Comparison of ENCODE assay signal across 25 mouse cellular contexts in genomic region chr8:12500291-12500690, GRCm38 (mm10).
DNase-seq lines count a peak whose midpoint lies in the region; ATAC-seq lines count a peak whose summit lies in the region.
"Had no signal": no experiment of that assay in that cellular context is flagged by ENCODE, and none has a peak within 500 bp of the region (broad histone marks: within the 10 kb centered on the region; RNA-seq: fewer than 3 reads in every experiment).

No protein-coding gene starts in this region.

- H3K27ac ChIP-seq in forebrain, embryonic 10.5 days: peak overlapping the region; percentile 94
- no peak overlapping the region for H3K27ac ChIP-seq in forebrain, embryonic 16.5 days (ENCODE audit: low read length)
- H3K27ac ChIP-seq in hindbrain, embryonic 10.5 days: peak overlapping the region; percentile 36; the same call in 1 of the 2 replicates
- no peak overlapping the region for H3K27ac ChIP-seq in hindbrain, embryonic 14.5 days
- H3K27ac ChIP-seq in midbrain, embryonic 11.5 days (ENCODE audit: low read depth, low read length): no peak overlapping the region
- no peak overlapping the region for H3K27ac ChIP-seq in midbrain, embryonic 13.5 days
- no peak overlapping the region for H3K27ac ChIP-seq in heart, embryonic 10.5 days
- H3K27ac ChIP-seq: embryonic facial prominence, embryonic 13.5 days; heart, embryonic 13.5 days; hindbrain, embryonic 12.5 days; intestine, embryonic 15.5 days had no signal

- DNase-seq in forebrain, embryonic 10.5 days (ENCODE audit: extremely low spot score, low spot score): no peak
- DNase-seq in hindbrain, embryonic 10.5 days (ENCODE audit: low spot score): no peak
- no peak for DNase-seq in hindbrain, embryonic 14.5 days (ENCODE audit: low spot score)
- no peak for DNase-seq in midbrain, embryonic 11.5 days (ENCODE audit: low spot score, missing footprints)
- peak; percentile 48 for DNase-seq in adipocyte (ENCODE audit: low spot score)
- DNase-seq in heart, embryonic 10.5 days (ENCODE audit: low spot score): no peak
- DNase-seq: adrenal gland, adult 2 months; adrenal gland, postnatal 14 days; cerebellum, adult 11-12 months; cerebellum, adult 8-10 months; gastrocnemius, postnatal 25 days; heart, adult 18-20 months; heart, postnatal 14 days; heart, postnatal 4 days had no signal

- H3K9ac ChIP-seq in forebrain, embryonic 16.5 days (replicated peaks; ENCODE audit: low read depth, low read length): no peak overlapping the region
- no peak overlapping the region for H3K9ac ChIP-seq in hindbrain, embryonic 14.5 days
- peak overlapping the region; percentile 16; the same call in 1 of the 2 replicates for H3K9ac ChIP-seq in midbrain, embryonic 11.5 days (ENCODE audit: low read length)
- no peak overlapping the region for H3K9ac ChIP-seq in midbrain, embryonic 13.5 days (replicated peaks)
- H3K9ac ChIP-seq: embryonic facial prominence, embryonic 13.5 days; heart, embryonic 13.5 days; hindbrain, embryonic 12.5 days; intestine, embryonic 15.5 days had no signal

- H3K4me2 ChIP-seq in forebrain, embryonic 16.5 days (ENCODE audit: low read length): no peak overlapping the region
- H3K4me2 ChIP-seq in hindbrain, embryonic 14.5 days (replicated peaks): no peak overlapping the region
- H3K4me2 ChIP-seq in midbrain, embryonic 11.5 days: no peak overlapping the region
- H3K4me2 ChIP-seq in midbrain, embryonic 13.5 days (replicated peaks): no peak overlapping the region
- H3K4me2 ChIP-seq: embryonic facial prominence, embryonic 13.5 days; heart, embryonic 13.5 days; hindbrain, embryonic 12.5 days; intestine, embryonic 15.5 days had no signal

- H3K4me3 ChIP-seq in forebrain, embryonic 10.5 days: no peak overlapping the region
- no peak overlapping the region for H3K4me3 ChIP-seq in forebrain, embryonic 16.5 days (replicated peaks; ENCODE audit: low read length)
- no peak overlapping the region for H3K4me3 ChIP-seq in hindbrain, embryonic 10.5 days
- H3K4me3 ChIP-seq in hindbrain, embryonic 14.5 days (replicated peaks; ENCODE audit: low read length): no peak overlapping the region
- H3K4me3 ChIP-seq in midbrain, embryonic 11.5 days (ENCODE audit: low read depth, low read length): no peak overlapping the region
- H3K4me3 ChIP-seq in midbrain, embryonic 13.5 days (replicated peaks): no peak overlapping the region
- H3K4me3 ChIP-seq in heart, embryonic 10.5 days: no peak overlapping the region
- H3K4me3 ChIP-seq: embryonic facial prominence, embryonic 10.5 days; embryonic facial prominence, embryonic 13.5 days; erythroblast, embryonic 14.5 days; heart, embryonic 13.5 days; hindbrain, embryonic 12.5 days; intestine, embryonic 15.5 days had no signal

- ATAC-seq in forebrain, embryonic 16.5 days: no peak
- no peak for ATAC-seq in hindbrain, embryonic 14.5 days (ENCODE audit: low FRiP score)
- no peak for ATAC-seq in midbrain, embryonic 11.5 days (ENCODE audit: low FRiP score)
- ATAC-seq in midbrain, embryonic 13.5 days: no peak
- ATAC-seq: activated CD4-positive, CD25-positive, alpha-beta regulatory T cell, adult 4 months; CD4-positive, CD25-positive, alpha-beta regulatory T cell, adult 4 months; hindbrain, embryonic 16.5 days; intestine, embryonic 15.5 days had no signal

- H3K9me3 ChIP-seq in forebrain, embryonic 10.5 days: no peaks in the 10 kb centered on the region
- H3K9me3 ChIP-seq in forebrain, embryonic 16.5 days (ENCODE audit: control insufficient read depth, low read length): no peaks in the 10 kb centered on the region
- no peaks in the 10 kb centered on the region for H3K9me3 ChIP-seq in hindbrain, embryonic 10.5 days
- H3K9me3 ChIP-seq in hindbrain, embryonic 14.5 days (ENCODE audit: control insufficient read depth, low read length): no peaks in the 10 kb centered on the region
- H3K9me3 ChIP-seq in midbrain, embryonic 11.5 days (ENCODE audit: control insufficient read depth, low read length): no peaks in the 10 kb centered on the region
- no peaks in the 10 kb centered on the region for H3K9me3 ChIP-seq in midbrain, embryonic 13.5 days
- H3K9me3 ChIP-seq in heart, embryonic 10.5 days: no peaks in the 10 kb centered on the region
- H3K9me3 ChIP-seq: embryonic facial prominence, embryonic 10.5 days; embryonic facial prominence, embryonic 13.5 days; heart, embryonic 13.5 days; hindbrain, embryonic 12.5 days; intestine, embryonic 15.5 days had no signal

- H3K36me3 ChIP-seq in forebrain, embryonic 10.5 days (replicated peaks): no peaks in the 10 kb centered on the region
- no peaks in the 10 kb centered on the region for H3K36me3 ChIP-seq in forebrain, embryonic 16.5 days (ENCODE audit: control insufficient read depth, insufficient read depth)
- no peaks in the 10 kb centered on the region for H3K36me3 ChIP-seq in hindbrain, embryonic 10.5 days
- H3K36me3 ChIP-seq in hindbrain, embryonic 14.5 days (replicated peaks; ENCODE audit: control insufficient read depth, insufficient read depth): no peaks in the 10 kb centered on the region
- H3K36me3 ChIP-seq in midbrain, embryonic 11.5 days (ENCODE audit: control insufficient read depth, insufficient read depth, low read length): no peaks in the 10 kb centered on the region
- no peaks in the 10 kb centered on the region for H3K36me3 ChIP-seq in midbrain, embryonic 13.5 days
- no peaks in the 10 kb centered on the region for H3K36me3 ChIP-seq in heart, embryonic 10.5 days
- H3K36me3 ChIP-seq: embryonic facial prominence, embryonic 10.5 days; embryonic facial prominence, embryonic 13.5 days; heart, embryonic 13.5 days; hindbrain, embryonic 12.5 days; intestine, embryonic 15.5 days had no signal

- H3K27me3 ChIP-seq in forebrain, embryonic 10.5 days (ENCODE audit: poor library complexity, severe bottlenecking): peaks cover 92% of the 10 kb centered on the region
- H3K27me3 ChIP-seq in forebrain, embryonic 16.5 days (replicated peaks; ENCODE audit: control insufficient read depth, insufficient read depth, low read length): no peaks in the 10 kb centered on the region
- H3K27me3 ChIP-seq in hindbrain, embryonic 10.5 days (ENCODE audit: insufficient read depth, poor library complexity, severe bottlenecking): peaks cover 80% of the 10 kb centered on the region
- peaks cover 48% of the 10 kb centered on the region for H3K27me3 ChIP-seq in hindbrain, embryonic 14.5 days (ENCODE audit: control insufficient read depth, insufficient read depth, low read length)
- H3K27me3 ChIP-seq in midbrain, embryonic 11.5 days (ENCODE audit: control insufficient read depth, insufficient read depth, low read length): peaks cover 8% of the 10 kb centered on the region
- peaks cover 42% of the 10 kb centered on the region for H3K27me3 ChIP-seq in midbrain, embryonic 13.5 days
- H3K27me3 ChIP-seq in heart, embryonic 10.5 days (ENCODE audit: insufficient read depth, poor library complexity, severe bottlenecking): peaks cover 94% of the 10 kb centered on the region

- peaks cover 93% of the 10 kb centered on the region for H3K4me1 ChIP-seq in forebrain, embryonic 10.5 days
- peaks cover 33% of the 10 kb centered on the region for H3K4me1 ChIP-seq in forebrain, embryonic 16.5 days (replicated peaks; ENCODE audit: control insufficient read depth, insufficient read depth, low read length)
- H3K4me1 ChIP-seq in hindbrain, embryonic 10.5 days (replicated peaks): peaks cover 87% of the 10 kb centered on the region
- peaks cover 20% of the 10 kb centered on the region for H3K4me1 ChIP-seq in hindbrain, embryonic 14.5 days (replicated peaks; ENCODE audit: control insufficient read depth, insufficient read depth, low read length)
- peaks cover 52% of the 10 kb centered on the region for H3K4me1 ChIP-seq in midbrain, embryonic 11.5 days (ENCODE audit: control insufficient read depth, insufficient read depth, low read length)
- H3K4me1 ChIP-seq in midbrain, embryonic 13.5 days (replicated peaks): peaks cover 63% of the 10 kb centered on the region
- peaks cover 14% of the 10 kb centered on the region for H3K4me1 ChIP-seq in heart, embryonic 10.5 days

- WGBS in forebrain, embryonic 10.5 days: 33% methylated on average over 3 of the region's 3 CpGs
- WGBS in forebrain, embryonic 16.5 days: 34% methylated on average over 3 of the region's 3 CpGs
- WGBS in hindbrain, embryonic 10.5 days: 31% methylated on average over 3 of the region's 3 CpGs
- WGBS in hindbrain, embryonic 14.5 days: 38% methylated on average over 3 of the region's 3 CpGs
- 37% methylated on average over 3 of the region's 3 CpGs for WGBS in midbrain, embryonic 11.5 days
- 44% methylated on average over 3 of the region's 3 CpGs for WGBS in midbrain, embryonic 13.5 days
- WGBS in heart, embryonic 10.5 days: 62% methylated on average over 3 of the region's 3 CpGs

Comparison
In these comparisons a context has a peak if more than half of its experiments do, and no peak if none do; other contexts are left out.
1. H3K27ac ChIP-seq: peak in forebrain, embryonic 10.5 days (single experiment) and hindbrain, embryonic 10.5 days (single experiment); none in forebrain, embryonic 16.5 days (single experiment), hindbrain, embryonic 14.5 days (single experiment), midbrain, embryonic 11.5 days (single experiment), midbrain, embryonic 13.5 days (single experiment) and heart, embryonic 10.5 days (single experiment).